Mouse (Mus musculus) limb, embryonic 11.5 days (tissue): ENCODE measurements around the gene P2ry13. TPM values are rescaled to one million over a fixed set of nuclear protein-coding genes. Genes with fewer than 3 reads are reported as not detected.

Experiments
- ATAC-seq: fragments of 200-750 bp; cut with Nextera tagmentation; 2 replicates; pipeline ENCODE4 v1.8.0; 2017; ENCODE audit warnings: low read depth; ENCODE audit not compliant: insufficient number of reproducible peaks, low FRiP score, low TSS enrichment
- DNase-seq: peaks from one replicate; pipeline ENCODE4 v3.0.0-alpha.2; 2015; ENCODE audit warnings: low spot score
- H3K27ac ChIP-seq: fragments of 300-500 bp; sonication (generic); replicated peaks from 2 replicates; pipeline ENCODE4 v1.5.1; 2014; ENCODE audit warnings: low read depth, mild to moderate bottlenecking, low read length
- H3K27me3 ChIP-seq: fragments of 300-500 bp; sonication (generic); 2 replicates; pipeline ENCODE4 v1.6.1; 2014; ENCODE audit warnings: mild to moderate bottlenecking, low read length, mixed read lengths; ENCODE audit not compliant: control insufficient read depth, insufficient read depth
- H3K36me3 ChIP-seq: fragments of 300-500 bp; sonication (generic); 2 replicates; pipeline ENCODE4 v1.6.1; 2014; ENCODE audit warnings: mild to moderate bottlenecking, low read length, moderate library complexity, mixed read lengths; ENCODE audit not compliant: control insufficient read depth, insufficient read depth
- H3K4me1 ChIP-seq: fragments of 300-500 bp; sonication (generic); 2 replicates; pipeline ENCODE4 v1.6.1; 2014; ENCODE audit warnings: low read length, mixed read lengths; ENCODE audit not compliant: control insufficient read depth, insufficient read depth
- H3K4me2 ChIP-seq: fragments of 300-500 bp; sonication (generic); 2 replicates; pipeline ENCODE4 v1.6.1; 2014; ENCODE audit warnings: low read depth, mild to moderate bottlenecking, moderate library complexity; ENCODE audit not compliant: severe bottlenecking
- H3K4me3 ChIP-seq: fragments of 300-500 bp; sonication (generic); 2 replicates; pipeline ENCODE4 v1.5.1; 2014; ENCODE audit warnings: low read depth, low read length
- H3K9ac ChIP-seq: fragments of 300-500 bp; sonication (generic); 2 replicates; pipeline ENCODE4 v1.6.1; 2014; ENCODE audit warnings: mild to moderate bottlenecking, low read length
- H3K9me3 ChIP-seq: fragments of 300-500 bp; sonication (generic); 2 replicates; pipeline ENCODE4 v1.6.1; 2016; ENCODE audit warnings: low read length; ENCODE audit not compliant: control insufficient read depth
- WGBS: fragments of 180-500 bp; shearing (Covaris S2); extraction: QIAGEN DNeasy Blood & Tissue Kit; methylation state at CpG from one replicate; pipeline ENCODE4 v1.1.7; 2014; 5-methylcytosine and 5-hydroxymethylcytosine counted together
- polyA plus RNA-seq: library from polyadenylated mRNA; unstranded; fragments of >200 nt; fragmentation: Nextera tagmentation; extraction: Ambion mirVana; gene quantifications from 2 replicates; pipeline ENCODE4 v1.2.1, GENCODE M21; 2014

The P2ry13 gene
- polyA plus RNA-seq, 1 experiment from 2014 or later, result 0.20 TPM

- no peak overlapping the region for H3K27ac ChIP-seq
- WGBS, result 94% methylated on average over 9 of the region's 9 CpGs
- no peaks in the 10 kb centered on the region for H3K36me3 ChIP-seq
- no peak overlapping the region for H3K9ac ChIP-seq
- H3K9me3 ChIP-seq, result no peaks in the 10 kb centered on the region
- ATAC-seq (no peak), DNase-seq (no peak)
- H3K4me2 ChIP-seq, result no peak overlapping the region
- no peaks in the 10 kb centered on the region for H3K4me1 ChIP-seq
- H3K27me3 ChIP-seq, result no peaks in the 10 kb centered on the region
- H3K4me3 ChIP-seq, result no peak overlapping the region
Measured at GRCm38 (mm10) chr3:59227696-59228095, 17.0 kb upstream of the P2ry13 start.

- Histone ChIP-seq H3K9ac (no peak overlapping the region), H3K4me2 (no peak overlapping the region), H3K4me3 (no peak overlapping the region), H3K4me1 (no peaks in the 10 kb centered on the region), H3K9me3 (no peaks in the 10 kb centered on the region), H3K27ac (no peak overlapping the region), H3K27me3 (no peaks in the 10 kb centered on the region), H3K36me3 (no peaks in the 10 kb centered on the region)
- no peak for DNase-seq
- no peak for ATAC-seq
Measured at GRCm38 (mm10) chr3:59225411-59225810, 14.7 kb upstream of the P2ry13 start.

- H3K4me2 ChIP-seq, result no peak overlapping the region
- no peak overlapping the region for H3K27ac ChIP-seq
- H3K4me3 ChIP-seq, result no peak overlapping the region
- no peaks in the 10 kb centered on the region for H3K27me3 ChIP-seq
- H3K9me3 ChIP-seq, result no peaks in the 10 kb centered on the region
- DNase-seq, result no peak
- no peaks in the 10 kb centered on the region for H3K4me1 ChIP-seq
- 94% methylated on average over 2 of the region's 2 CpGs for WGBS
- H3K36me3 ChIP-seq, result no peaks in the 10 kb centered on the region
- ATAC-seq, result no peak
- no peak overlapping the region for H3K9ac ChIP-seq
Measured at GRCm38 (mm10) chr3:59222303-59222702, 11.6 kb upstream of the P2ry13 start.

GRCm38 (mm10) chr3:59219326-59219725 is 8.6 kb upstream of the P2ry13 start:
- 82% methylated on average over 2 of the region's 2 CpGs for WGBS
- no peaks in the 10 kb centered on the region for H3K9me3 ChIP-seq
- no peak overlapping the region for H3K4me3 ChIP-seq
- no peaks in the 10 kb centered on the region for H3K4me1 ChIP-seq
- no peak overlapping the region for H3K27ac ChIP-seq
- H3K36me3 ChIP-seq, result no peaks in the 10 kb centered on the region
- DNase-seq (no peak), ATAC-seq (no peak)
- H3K27me3 ChIP-seq, result no peaks in the 10 kb centered on the region
- H3K4me2 ChIP-seq, result no peak overlapping the region
- no peak overlapping the region for H3K9ac ChIP-seq

- H3K36me3 ChIP-seq, result no peaks in the 10 kb centered on the region
- no peak overlapping the region for H3K9ac ChIP-seq
- H3K4me2 ChIP-seq, result no peak overlapping the region
- no peak overlapping the region for H3K27ac ChIP-seq
- H3K4me1 ChIP-seq, result no peaks in the 10 kb centered on the region
- no peaks in the 10 kb centered on the region for H3K27me3 ChIP-seq
- H3K9me3 ChIP-seq, result no peaks in the 10 kb centered on the region
- H3K4me3 ChIP-seq, result no peak overlapping the region
- 92% methylated on average over 10 of the region's 10 CpGs for WGBS
- ATAC-seq, result no peak
- DNase-seq, result no peak
Measured at GRCm38 (mm10) chr3:59217211-59217610, 6.5 kb upstream of the P2ry13 start.

- H3K36me3 ChIP-seq, result no peaks in the 10 kb centered on the region
- no peaks in the 10 kb centered on the region for H3K27me3 ChIP-seq
- H3K27ac ChIP-seq, result no peak overlapping the region
- DNase-seq, result no peak
- no peak overlapping the region for H3K9ac ChIP-seq
- H3K4me1 ChIP-seq, result no peaks in the 10 kb centered on the region
- no peak overlapping the region for H3K4me2 ChIP-seq
- H3K4me3 ChIP-seq, result no peak overlapping the region
- no peaks in the 10 kb centered on the region for H3K9me3 ChIP-seq
- no peak for ATAC-seq
Measured at GRCm38 (mm10) chr3:59212404-59212803, 1.7 kb upstream of the P2ry13 start.

GRCm38 (mm10) chr3:59211784-59212183 is 1.1 kb upstream of the P2ry13 start:
- DNase-seq (no peak), ATAC-seq (no peak)
- Histone ChIP-seq H3K9ac (no peak overlapping the region), H3K27me3 (no peaks in the 10 kb centered on the region), H3K36me3 (no peaks in the 10 kb centered on the region), H3K4me2 (no peak overlapping the region), H3K9me3 (no peaks in the 10 kb centered on the region), H3K4me3 (no peak overlapping the region), H3K27ac (no peak overlapping the region), H3K4me1 (no peaks in the 10 kb centered on the region)
- 91% methylated on average over 8 of the region's 8 CpGs for WGBS

- Histone ChIP-seq H3K4me2 (no peak overlapping the region), H3K4me3 (no peak overlapping the region), H3K9ac (no peak overlapping the region), H3K4me1 (no peaks in the 10 kb centered on the region), H3K27ac (no peak overlapping the region), H3K36me3 (no peaks in the 10 kb centered on the region), H3K9me3 (no peaks in the 10 kb centered on the region), H3K27me3 (no peaks in the 10 kb centered on the region)
- ATAC-seq (no peak), DNase-seq (no peak)
- 83% methylated on average over 8 of the region's 8 CpGs for WGBS
Measured at GRCm38 (mm10) chr3:59210089-59210488, 593 bp downstream of the P2ry13 start.

GRCm38 (mm10) chr3:59208650-59209548 is 1.8 kb downstream of the P2ry13 start:
- H3K9me3 ChIP-seq, result no peaks in the 10 kb centered on the region
- ATAC-seq, result peak; percentile 74
- no peak overlapping the region for H3K9ac ChIP-seq
- WGBS, result 68% methylated on average over 4 of the region's 4 CpGs
- no peak overlapping the region for H3K27ac ChIP-seq
- no peaks in the 10 kb centered on the region for H3K36me3 ChIP-seq
- no peaks in the 10 kb centered on the region for H3K4me1 ChIP-seq
- DNase-seq, result peak; percentile 29
- no peak overlapping the region for H3K4me2 ChIP-seq
- H3K27me3 ChIP-seq, result no peaks in the 10 kb centered on the region
- no peak overlapping the region for H3K4me3 ChIP-seq
